Mouse (Mus musculus): Measurements from ENCODE around the gene Hecw2. TPM values are rescaled to one million over a fixed set of nuclear protein-coding genes. Genes with fewer than 3 reads are reported as not detected.
A peak's percentile ranks its signal among the peaks of the same experiment; 100 is the strongest.

Hecw2 gene
- polyA plus RNA-seq, 1 experiment = 5.2 TPM

- no peak overlapping the region for H3K4me3 ChIP-seq (ENCODE audit: insufficient read depth, low read length)
- TF ChIP-seq POLR2A (IDR thresholded peaks at IDR 0.05; ENCODE audit: low read depth, low read length) = no peak
- TF ChIP-seq CTCF (IDR thresholded peaks at IDR 0.05; ENCODE audit: borderline replicate concordance, insufficient read depth, low read length) = no peak
Observed at GRCm38 (mm10) chr1:53952395-53952794, 242.6 kb downstream of the Hecw2 start.

GRCm38 (mm10) chr1:53945815-53946214 lies 249.2 kb downstream of the Hecw2 start:
- H3K27ac ChIP-seq (ENCODE audit: insufficient read depth, low read length) = no peak overlapping the region
- no peak for TF ChIP-seq CTCF (IDR thresholded peaks at IDR 0.05; ENCODE audit: borderline replicate concordance, insufficient read depth, low read length)
- TF ChIP-seq POLR2A (IDR thresholded peaks at IDR 0.05; ENCODE audit: low read depth, low read length) = no peak
- H3K4me3 ChIP-seq (ENCODE audit: insufficient read depth, low read length) = no peak overlapping the region
- H3K4me1 ChIP-seq (ENCODE audit: control insufficient read depth, insufficient read depth, low read length) = peaks cover 8% of the 10 kb centered on the region; the same call in 1 of the 2 replicates

More at GRCm38 (mm10) chr1:53952395-53952794, 242.6 kb downstream of the Hecw2 start:
- no peaks in the 10 kb centered on the region for H3K4me1 ChIP-seq (ENCODE audit: control insufficient read depth, insufficient read depth, low read length)
- H3K27ac ChIP-seq (ENCODE audit: insufficient read depth, low read length) = no peak overlapping the region

GRCm38 (mm10) chr1:53942468-53942867 lies 252.5 kb downstream of the Hecw2 start:
- Histone ChIP-seq H3K27ac (ENCODE audit: insufficient read depth, low read length) (no peak overlapping the region), H3K4me3 (ENCODE audit: insufficient read depth, low read length) (no peak overlapping the region), H3K4me1 (ENCODE audit: control insufficient read depth, insufficient read depth, low read length) (peaks cover 18% of the 10 kb centered on the region)
- no peak for TF ChIP-seq CTCF (IDR thresholded peaks at IDR 0.05; ENCODE audit: borderline replicate concordance, insufficient read depth, low read length)
- no peak for TF ChIP-seq POLR2A (IDR thresholded peaks at IDR 0.05; ENCODE audit: low read depth, low read length)

GRCm38 (mm10) chr1:53941528-53941927 lies 253.4 kb downstream of the Hecw2 start:
- Histone ChIP-seq H3K27ac (ENCODE audit: insufficient read depth, low read length) (peak overlapping the region; percentile 37; the same call in 1 of the 2 replicates), H3K4me1 (ENCODE audit: control insufficient read depth, insufficient read depth, low read length) (peaks cover 18% of the 10 kb centered on the region), H3K4me3 (ENCODE audit: insufficient read depth, low read length) (no peak overlapping the region)
- TF ChIP-seq POLR2A (IDR thresholded peaks at IDR 0.05; ENCODE audit: low read depth, low read length) = no peak
- TF ChIP-seq CTCF (IDR thresholded peaks at IDR 0.05; ENCODE audit: borderline replicate concordance, insufficient read depth, low read length) = no peak

- H3K27ac ChIP-seq (ENCODE audit: insufficient read depth, low read length) = peak overlapping the region; percentile 72
- TF ChIP-seq CTCF (IDR thresholded peaks at IDR 0.05; ENCODE audit: borderline replicate concordance, insufficient read depth, low read length) (no peak), POLR2A (IDR thresholded peaks at IDR 0.05; ENCODE audit: low read depth, low read length) (no peak)
- no peak overlapping the region for H3K4me3 ChIP-seq (ENCODE audit: insufficient read depth, low read length)
- H3K4me1 ChIP-seq (ENCODE audit: control insufficient read depth, insufficient read depth, low read length) = peaks cover 18% of the 10 kb centered on the region
Observed at GRCm38 (mm10) chr1:53940268-53941017, 254.5 kb downstream of the Hecw2 start.

- no peak overlapping the region for H3K4me3 ChIP-seq (ENCODE audit: insufficient read depth, low read length)
- peaks cover 13% of the 10 kb centered on the region for H3K4me1 ChIP-seq (ENCODE audit: control insufficient read depth, insufficient read depth, low read length)
- peak overlapping the region; percentile 65; the same call in 1 of the 2 replicates for H3K27ac ChIP-seq (ENCODE audit: insufficient read depth, low read length)
- TF ChIP-seq CTCF (IDR thresholded peaks at IDR 0.05; ENCODE audit: borderline replicate concordance, insufficient read depth, low read length) = no peak
- TF ChIP-seq POLR2A (IDR thresholded peaks at IDR 0.05; ENCODE audit: low read depth, low read length) = no peak
Observed at GRCm38 (mm10) chr1:53939291-53939690, 255.7 kb downstream of the Hecw2 start.

- TF ChIP-seq POLR2A (IDR thresholded peaks at IDR 0.05; ENCODE audit: low read depth, low read length) = no peak
- no peak for TF ChIP-seq CTCF (IDR thresholded peaks at IDR 0.05; ENCODE audit: borderline replicate concordance, insufficient read depth, low read length)
- Histone ChIP-seq H3K4me1 (ENCODE audit: control insufficient read depth, insufficient read depth, low read length) (peaks cover 5% of the 10 kb centered on the region; the same call in 1 of the 2 replicates), H3K4me3 (ENCODE audit: insufficient read depth, low read length) (no peak overlapping the region), H3K27ac (ENCODE audit: insufficient read depth, low read length) (no peak overlapping the region)
Observed at GRCm38 (mm10) chr1:53933308-53933707, 261.7 kb downstream of the Hecw2 start.

GRCm38 (mm10) chr1:53931314-53931713 lies 263.7 kb downstream of the Hecw2 start:
- TF ChIP-seq CTCF (IDR thresholded peaks at IDR 0.05; ENCODE audit: borderline replicate concordance, insufficient read depth, low read length) = no peak
- TF ChIP-seq POLR2A (IDR thresholded peaks at IDR 0.05; ENCODE audit: low read depth, low read length) = no peak
- Histone ChIP-seq H3K4me3 (ENCODE audit: insufficient read depth, low read length) (no peak overlapping the region), H3K4me1 (ENCODE audit: control insufficient read depth, insufficient read depth, low read length) (peaks cover 5% of the 10 kb centered on the region; the same call in 1 of the 2 replicates), H3K27ac (ENCODE audit: insufficient read depth, low read length) (no peak overlapping the region)

GRCm38 (mm10) chr1:53927605-53928004 lies 267.4 kb downstream of the Hecw2 start:
- Histone ChIP-seq H3K27ac (ENCODE audit: insufficient read depth, low read length) (no peak overlapping the region), H3K4me3 (ENCODE audit: insufficient read depth, low read length) (no peak overlapping the region), H3K4me1 (ENCODE audit: control insufficient read depth, insufficient read depth, low read length) (peaks cover 5% of the 10 kb centered on the region; the same call in 1 of the 2 replicates)
- TF ChIP-seq CTCF (IDR thresholded peaks at IDR 0.05; ENCODE audit: borderline replicate concordance, insufficient read depth, low read length) (0 out of 2 replicates have a peak, but pooled peaks have one; percentile 10), POLR2A (IDR thresholded peaks at IDR 0.05; ENCODE audit: low read depth, low read length) (no peak)
